Mouse (Mus musculus) lung, postnatal 0 days (tissue): ENCODE data around the gene Cdk6.
A peak's percentile ranks its signal among the peaks of the same experiment; 100 is the strongest.
"Not testable (repeated sequence)": the region's sequence is repeated elsewhere in the genome, so short reads cannot be mapped to it uniquely, and the experiment has no call there.

Experiments
- CTCF ChIP-seq: IDR thresholded peaks from 2 replicates; pipeline ENCODE4 v1.5.1; 2016; ENCODE audit warnings: antibody characterized with exemption, mild to moderate bottlenecking
- EP300 ChIP-seq: IDR thresholded peaks from 2 replicates; pipeline ENCODE4 v1.6.1; 2016; ENCODE audit warnings: antibody characterized with exemption, mild to moderate bottlenecking, control low read depth

DNA sequence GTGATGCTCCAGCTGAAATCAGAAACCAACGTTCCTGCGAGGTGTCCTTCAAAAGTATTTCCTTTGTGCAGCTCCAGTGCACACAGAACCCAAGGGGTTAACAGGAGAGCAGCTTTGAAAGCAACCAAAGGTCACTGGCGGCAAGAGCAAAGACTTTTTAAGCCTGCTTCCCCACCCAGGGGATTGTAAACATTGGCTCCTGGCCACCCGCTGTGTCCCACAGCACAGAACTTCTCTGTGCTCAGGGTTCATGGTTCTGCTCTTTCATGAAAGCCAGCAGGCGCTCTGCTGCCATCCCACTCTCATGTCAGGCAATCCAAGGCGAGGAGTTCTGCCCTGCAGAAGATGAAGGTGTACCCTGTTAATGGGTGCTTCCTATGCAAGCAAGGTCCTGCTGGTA, 112.7 kb downstream of the Cdk6 start:
- TF ChIP-seq CTCF, result 0 out of 2 replicates have a peak, but pooled peaks have one; percentile 7
- not testable (repeated sequence) for TF ChIP-seq EP300
